Mouse (Mus musculus) lung, embryonic 14.5 days (tissue): ENCODE data around the gene Cir1. TPM values are rescaled to one million over a fixed set of nuclear protein-coding genes. Genes with fewer than 3 reads are reported as not detected.
A peak's percentile ranks its signal among the peaks of the same experiment; 100 is the strongest.

Experiments
- ATAC-seq: fragments of 200-750 bp; cut with Nextera tagmentation; 2 replicates; pipeline ENCODE4 v1.8.0; 2017; ENCODE audit warnings: mild to moderate bottlenecking, moderate TSS enrichment, moderate library complexity; ENCODE audit not compliant: insufficient read depth
- DNase-seq: peaks from one replicate; pipeline ENCODE4 v3.0.0-alpha.2; 2015
- H3K27ac ChIP-seq: fragments of 300-500 bp; sonication (generic); 2 replicates; pipeline ENCODE4 v1.5.1; 2014; ENCODE audit warnings: low read depth, mild to moderate bottlenecking, moderate library complexity
- H3K27me3 ChIP-seq: fragments of 300-500 bp; sonication (generic); 2 replicates; pipeline ENCODE4 v1.6.1; 2014; ENCODE audit warnings: low read length, control low read depth; ENCODE audit not compliant: insufficient read depth
- H3K36me3 ChIP-seq: fragments of 300-500 bp; sonication (generic); 2 replicates; pipeline ENCODE4 v1.6.1; 2014; ENCODE audit warnings: control low read depth; ENCODE audit not compliant: insufficient read depth
- H3K4me1 ChIP-seq: fragments of 300-500 bp; sonication (generic); 2 replicates; pipeline ENCODE4 v1.6.1; 2014; ENCODE audit warnings: antibody characterized with exemption, control low read depth; ENCODE audit not compliant: insufficient read depth
- H3K4me2 ChIP-seq: fragments of 300-500 bp; sonication (generic); 2 replicates; pipeline ENCODE4 v1.6.1; 2014; ENCODE audit warnings: mild to moderate bottlenecking
- H3K4me3 ChIP-seq: fragments of 300-500 bp; sonication (generic); 2 replicates; pipeline ENCODE4 v1.5.1; 2014; ENCODE audit warnings: low read depth, low read length
- H3K9ac ChIP-seq: fragments of 300-500 bp; sonication (generic); 2 replicates; pipeline ENCODE4 v1.6.1; 2014
- H3K9me3 ChIP-seq: fragments of 300-500 bp; sonication (generic); 2 replicates; pipeline ENCODE4 v1.6.1; 2016; ENCODE audit warnings: low read depth, low read length, control low read depth
- CTCF ChIP-seq: IDR thresholded peaks from 2 replicates; pipeline ENCODE4 v1.5.1; 2016; ENCODE audit warnings: antibody characterized with exemption, low read depth
- WGBS: fragments of 180-500 bp; shearing (Covaris S2); extraction: QIAGEN DNeasy Blood & Tissue Kit; methylation state at CpG from one replicate; pipeline ENCODE4 v1.1.7; 2014; 5-methylcytosine and 5-hydroxymethylcytosine counted together
- polyA plus RNA-seq: library from polyadenylated mRNA; unstranded; fragments of >200 nt; fragmentation: Nextera tagmentation; extraction: Ambion mirVana; gene quantifications from 2 replicates; pipeline ENCODE4 v1.2.1, GENCODE M21; 2014

Gene Cir1
- polyA plus RNA-seq, 1 experiment from 2014 or later: 20.9 TPM

GRCm38 (mm10) chr2:73302722-73303121, 9.8 kb downstream of the Cir1 start:
- TF ChIP-seq CTCF: no peak
- no peaks in the 10 kb centered on the region for H3K9me3 ChIP-seq
- no peaks in the 10 kb centered on the region for H3K27me3 ChIP-seq
- no peaks in the 10 kb centered on the region for H3K4me1 ChIP-seq
- no peak overlapping the region for H3K9ac ChIP-seq
- WGBS: 93% methylated on average over 9 of the region's 9 CpGs
- no peak overlapping the region for H3K4me2 ChIP-seq
- peaks cover 67% of the 10 kb centered on the region for H3K36me3 ChIP-seq
- no peak for ATAC-seq
- DNase-seq: no peak
- no peak overlapping the region for H3K4me3 ChIP-seq
- no peak overlapping the region for H3K27ac ChIP-seq

GRCm38 (mm10) chr2:73301979-73302378, 10.5 kb downstream of the Cir1 start:
- no peak for TF ChIP-seq CTCF
- no peaks in the 10 kb centered on the region for H3K9me3 ChIP-seq
- no peak overlapping the region for H3K27ac ChIP-seq
- H3K4me3 ChIP-seq: no peak overlapping the region
- no peak for DNase-seq
- no peaks in the 10 kb centered on the region for H3K27me3 ChIP-seq
- ATAC-seq: no peak
- H3K4me1 ChIP-seq: no peaks in the 10 kb centered on the region
- H3K36me3 ChIP-seq: peaks cover 62% of the 10 kb centered on the region
- H3K9ac ChIP-seq: no peak overlapping the region
- WGBS: 43% methylated on average over 1 of the region's 1 CpGs
- H3K4me2 ChIP-seq: no peak overlapping the region

- WGBS: 73% methylated on average over 3 of the region's 3 CpGs
- H3K4me1 ChIP-seq: no peaks in the 10 kb centered on the region
- no peaks in the 10 kb centered on the region for H3K9me3 ChIP-seq
- peaks cover 36% of the 10 kb centered on the region for H3K36me3 ChIP-seq
- no peak for TF ChIP-seq CTCF
- ATAC-seq (no peak), DNase-seq (no peak)
- H3K4me3 ChIP-seq: no peak overlapping the region
- no peak overlapping the region for H3K4me2 ChIP-seq
- no peak overlapping the region for H3K9ac ChIP-seq
- no peak overlapping the region for H3K27ac ChIP-seq
- no peaks in the 10 kb centered on the region for H3K27me3 ChIP-seq
These were observed 13.7 kb downstream of the Cir1 start for GRCm38 (mm10) chr2:73298841-73299240.

- Histone ChIP-seq H3K36me3 (peaks cover 37% of the 10 kb centered on the region), H3K27ac (no peak overlapping the region)
- 89% methylated on average over 7 of the region's 7 CpGs for WGBS
These were observed 14.3 kb downstream of the Cir1 start for GRCm38 (mm10) chr2:73298154-73298553.

GRCm38 (mm10) chr2:73295023-73295422, 17.5 kb downstream of the Cir1 start:
- no peaks in the 10 kb centered on the region for H3K9me3 ChIP-seq
- H3K4me3 ChIP-seq: no peak overlapping the region
- no peak overlapping the region for H3K4me2 ChIP-seq
- no peaks in the 10 kb centered on the region for H3K4me1 ChIP-seq
- WGBS: 78% methylated on average over 7 of the region's 7 CpGs
- H3K9ac ChIP-seq: no peak overlapping the region
- H3K36me3 ChIP-seq: peaks cover 31% of the 10 kb centered on the region
- ATAC-seq (no peak), DNase-seq (no peak)
- no peak for TF ChIP-seq CTCF
- no peak overlapping the region for H3K27ac ChIP-seq
- no peaks in the 10 kb centered on the region for H3K27me3 ChIP-seq

More at GRCm38 (mm10) chr2:73298154-73298553, 14.3 kb downstream of the Cir1 start:
- Histone ChIP-seq H3K9ac (no peak overlapping the region), H3K4me2 (no peak overlapping the region), H3K4me1 (no peaks in the 10 kb centered on the region), H3K4me3 (no peak overlapping the region), H3K27me3 (no peaks in the 10 kb centered on the region), H3K9me3 (no peaks in the 10 kb centered on the region)
- DNase-seq: no peak
- no peak for TF ChIP-seq CTCF
- no peak for ATAC-seq

GRCm38 (mm10) chr2:73291130-73291529, 21.4 kb downstream of the Cir1 start:
- Histone ChIP-seq H3K36me3 (peaks cover 35% of the 10 kb centered on the region), H3K4me1 (no peaks in the 10 kb centered on the region), H3K9ac (no peak overlapping the region), H3K4me3 (no peak overlapping the region), H3K4me2 (no peak overlapping the region), H3K27ac (no peak overlapping the region), H3K9me3 (no peaks in the 10 kb centered on the region), H3K27me3 (no peaks in the 10 kb centered on the region)
- WGBS: 74% methylated on average over 4 of the region's 4 CpGs
- no peak for ATAC-seq
- no peak for DNase-seq
- no peak for TF ChIP-seq CTCF

- Histone ChIP-seq H3K9ac (no peak overlapping the region), H3K9me3 (no peaks in the 10 kb centered on the region), H3K27me3 (peaks cover 16% of the 10 kb centered on the region), H3K27ac (no peak overlapping the region), H3K36me3 (peaks cover 20% of the 10 kb centered on the region), H3K4me1 (no peaks in the 10 kb centered on the region), H3K4me3 (no peak overlapping the region), H3K4me2 (no peak overlapping the region)
- ATAC-seq (no peak), DNase-seq (peak; percentile 83)
- peak; percentile 63 for TF ChIP-seq CTCF
- 12% methylated on average over 2 of the region's 2 CpGs for WGBS
These were observed 26.9 kb downstream of the Cir1 start for GRCm38 (mm10) chr2:73285630-73286029.

GRCm38 (mm10) chr2:73281707-73282106, 30.8 kb downstream of the Cir1 start:
- H3K9me3 ChIP-seq: no peaks in the 10 kb centered on the region
- no peak overlapping the region for H3K4me3 ChIP-seq
- no peaks in the 10 kb centered on the region for H3K4me1 ChIP-seq
- peak; percentile 61 for DNase-seq
- H3K4me2 ChIP-seq: no peak overlapping the region
- WGBS: 12% methylated on average over 7 of the region's 7 CpGs
- H3K27ac ChIP-seq: no peak overlapping the region
- peak; percentile 64 for TF ChIP-seq CTCF
- no peak for ATAC-seq
- no peak overlapping the region for H3K9ac ChIP-seq
- peaks cover 54% of the 10 kb centered on the region for H3K27me3 ChIP-seq
- peaks cover 10% of the 10 kb centered on the region; the same call in 1 of the 2 replicates for H3K36me3 ChIP-seq
